ENCODE assay signal across 8 mouse cellular contexts in the genomic region with DNA sequence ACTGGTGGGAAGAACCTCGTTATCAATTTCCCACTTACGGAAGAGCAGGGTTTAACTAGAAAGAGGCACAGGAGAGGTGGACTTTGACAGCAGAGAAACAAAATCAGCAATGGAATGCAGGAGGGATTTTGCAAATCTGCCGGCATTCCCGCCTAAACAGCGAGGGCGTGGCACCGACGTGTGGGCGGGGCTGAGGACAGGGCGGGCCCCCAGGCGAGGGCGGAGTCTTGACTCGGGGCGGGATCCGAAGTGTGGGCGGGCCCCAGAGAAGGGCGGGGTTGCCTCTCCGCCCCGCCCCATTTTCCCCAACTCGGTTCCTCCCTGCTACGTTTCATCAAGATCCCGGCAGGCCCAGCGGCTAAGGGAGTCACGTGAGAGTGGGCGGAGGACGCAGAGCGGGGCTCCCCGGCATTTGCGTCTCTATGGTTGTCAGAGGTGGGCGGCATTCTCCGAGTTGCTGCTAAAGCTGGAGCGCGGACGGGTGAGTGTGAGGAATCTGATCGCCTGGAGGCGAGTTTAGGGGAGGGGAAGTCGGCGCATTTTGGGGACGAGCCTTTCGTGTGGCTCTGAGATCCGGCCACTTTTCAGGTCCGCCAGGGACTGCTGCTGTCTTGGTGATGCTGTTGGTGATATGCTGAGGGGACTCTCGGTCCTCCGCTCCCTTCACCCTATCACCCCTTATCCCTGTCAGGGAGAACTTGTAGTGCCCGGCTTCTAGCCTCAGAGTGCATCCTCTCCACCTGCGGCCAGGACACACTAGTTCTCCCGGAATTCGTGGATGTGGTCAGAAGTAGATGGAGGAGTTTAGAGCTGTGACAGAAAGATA. TPM values are rescaled to one million over a fixed set of nuclear protein-coding genes. Genes with fewer than 3 reads are reported as not detected.
DNase-seq lines count a peak whose midpoint lies in the region; ATAC-seq and TF ChIP-seq lines count a peak whose summit lies in the region.

Micu1 (plus strand) TSS at position 271 of the 826 bp plus-strand sequence.

- TF ChIP-seq POLR2A in bone marrow macrophage, adult 2 months (IDR thresholded peaks at IDR 0.05; ENCODE audit: borderline replicate concordance, low read depth, low read length) = no peak
- TF ChIP-seq POLR2A in embryonic fibroblast, embryonic 13.5 days (IDR thresholded peaks at IDR 0.05; ENCODE audit: low read depth, low read length) = peak; percentile 94

- peak; percentile 97 for DNase-seq in A20 (ENCODE audit: low read depth, low spot score)
- DNase-seq in heart, adult 9 months (ENCODE audit: low spot score in 2 of 2) = peak; percentile 96
- DNase-seq in monocyte, adult 2 months (ENCODE audit: low read depth in 1 of 2, low spot score in 2 of 2) = peak; percentile 89 to 90
- DNase-seq in spleen, postnatal 36 days (ENCODE audit: low spot score in 2 of 2) = peak; percentile 93 to 95

- no peak for TF ChIP-seq CTCF in bone marrow macrophage, adult 2 months (IDR thresholded peaks at IDR 0.05; ENCODE audit: low read depth, low read length)
- no peak for TF ChIP-seq CTCF in embryonic fibroblast, embryonic 13.5 days (IDR thresholded peaks at IDR 0.05; ENCODE audit: borderline replicate concordance, insufficient read depth, low read length)

- H3K27me3 ChIP-seq in kidney, embryonic 14.5 days (ENCODE audit: control insufficient read depth, insufficient read depth, low read length) = no peaks in the 10 kb centered on the region
- H3K27me3 ChIP-seq in limb, embryonic 15.5 days = no peaks in the 10 kb centered on the region

- H3K4me1 ChIP-seq in bone marrow macrophage, adult 2 months (ENCODE audit: control insufficient read depth, insufficient read depth, low read length) = peaks cover 9% of the 10 kb centered on the region
- peaks cover 3% of the 10 kb centered on the region; the same call in 1 of the 2 replicates for H3K4me1 ChIP-seq in embryonic fibroblast, embryonic 13.5 days (ENCODE audit: control insufficient read depth, insufficient read depth, low read length)
- H3K4me1 ChIP-seq in kidney, embryonic 14.5 days (ENCODE audit: control insufficient read depth, insufficient read depth, low read length) = peaks cover 10% of the 10 kb centered on the region
- H3K4me1 ChIP-seq in limb, embryonic 15.5 days = peaks cover 8% of the 10 kb centered on the region

- peak; percentile 98 for ATAC-seq in kidney, embryonic 14.5 days (ENCODE audit: low FRiP score, low TSS enrichment)
- ATAC-seq in limb, embryonic 15.5 days (ENCODE audit: insufficient number of reproducible peaks, low FRiP score, low TSS enrichment, low read depth) = peak; percentile 98

- H3K4me2 ChIP-seq in kidney, embryonic 14.5 days (replicated peaks; ENCODE audit: low read depth, low read length) = peak within 1 kb of the TSS; percentile 76
- H3K4me2 ChIP-seq in limb, embryonic 15.5 days = peak within 1 kb of the TSS; percentile 65

- H3K9ac ChIP-seq in kidney, embryonic 14.5 days (ENCODE audit: low read depth, low read length) = peak within 1 kb of the TSS; percentile 67
- H3K9ac ChIP-seq in limb, embryonic 15.5 days = peak within 1 kb of the TSS; percentile 76

- WGBS in kidney, embryonic 14.5 days = under 1% methylated on average over 42 of the region's 48 CpGs
- under 1% methylated on average over 48 of the region's 48 CpGs for WGBS in limb, embryonic 15.5 days

- no peaks in the 10 kb centered on the region for H3K9me3 ChIP-seq in kidney, embryonic 14.5 days (ENCODE audit: control insufficient read depth, low read length)
- H3K9me3 ChIP-seq in limb, embryonic 15.5 days = no peaks in the 10 kb centered on the region

- H3K4me3 ChIP-seq in bone marrow macrophage, adult 2 months (ENCODE audit: insufficient read depth, low read length) = peak within 1 kb of the TSS; percentile 80
- peak within 1 kb of the TSS; percentile 63 for H3K4me3 ChIP-seq in embryonic fibroblast, embryonic 13.5 days (ENCODE audit: insufficient read depth, low read length)
- peak within 1 kb of the TSS; percentile 78 for H3K4me3 ChIP-seq in kidney, embryonic 14.5 days (ENCODE audit: low read length)
- peak within 1 kb of the TSS; percentile 75 for H3K4me3 ChIP-seq in limb, embryonic 15.5 days

- no peaks in the 10 kb centered on the region for H3K36me3 ChIP-seq in kidney, embryonic 14.5 days (ENCODE audit: control insufficient read depth, insufficient read depth, low read length)
- no peaks in the 10 kb centered on the region for H3K36me3 ChIP-seq in limb, embryonic 15.5 days

- H3K27ac ChIP-seq in bone marrow macrophage, adult 2 months (ENCODE audit: insufficient read depth, low read depth, low read length) = peak within 1 kb of the TSS; percentile 15
- H3K27ac ChIP-seq in embryonic fibroblast, embryonic 13.5 days (ENCODE audit: insufficient read depth, low read length) = no peak within 1 kb of the TSS
- peak within 1 kb of the TSS; percentile 76 for H3K27ac ChIP-seq in kidney, embryonic 14.5 days (ENCODE audit: low read depth, low read length)
- peak within 1 kb of the TSS; percentile 86 for H3K27ac ChIP-seq in limb, embryonic 15.5 days

RNA-seq across cellular contexts. Expression of gene Micu1, which starts in this region (rescaled TPM):
- 42.0 and 46.6 TPM in 2 replicates for polyA plus RNA-seq in bone marrow macrophage, adult 2 months (2012; ENCODE audit: insufficient read depth, insufficient read length, missing spikeins)
- 66.3 and 74.1 TPM in 2 replicates for polyA plus RNA-seq in embryonic fibroblast, embryonic 13.5 days (2011; ENCODE audit: insufficient read length, low read depth, missing spikeins)
- polyA plus RNA-seq in kidney, embryonic 14.5 days (2014; fragmentation: Nextera tagmentation; extraction: Ambion mirVana) = 57.0 and 83.3 TPM in 2 replicates
- 84.2 and 96.4 TPM in 2 replicates for polyA plus RNA-seq in limb, embryonic 15.5 days (2015; fragmentation: Nextera tagmentation; extraction: Ambion mirVana)
